Mouse (Mus musculus) heart, adult 2 months (tissue): ENCODE measurements around the gene Ino80b. TPM values are rescaled to one million over a fixed set of nuclear protein-coding genes. Genes with fewer than 3 reads are reported as not detected.

Source experiments
- DNase-seq, 2 experiments: peaks; one replicate each; pipeline ENCODE4 v3.0.0; 2021
- H3K27ac ChIP-seq: fragments of 200-600 bp; 2 replicates; pipeline ENCODE4 v1.8.1; 2022
- H3K27me3 ChIP-seq: fragments of 200-500 bp; 2 replicates; pipeline ENCODE4 v1.6.1; 2012; ENCODE audit warnings: mild to moderate bottlenecking, low read length, inconsistent platforms, mixed read lengths; ENCODE audit not compliant: control insufficient read depth, insufficient read depth
- H3K36me3 ChIP-seq: fragments of 200-500 bp; 2 replicates; pipeline ENCODE4 v1.6.1; 2012; ENCODE audit warnings: low read length, inconsistent platforms; ENCODE audit not compliant: control insufficient read depth, insufficient read depth
- H3K4me1 ChIP-seq: fragments of 200-500 bp; 2 replicates; pipeline ENCODE4 v1.6.1; 2011; ENCODE audit warnings: low read length; ENCODE audit not compliant: control insufficient read depth, insufficient read depth
- H3K4me3 ChIP-seq: fragments of 200-600 bp; 2 replicates; pipeline ENCODE4 v1.8.1; 2022
- H3K79me2 ChIP-seq: fragments of 200-500 bp; replicated peaks from 2 replicates; pipeline ENCODE4 v1.6.1; 2012; ENCODE audit warnings: mild to moderate bottlenecking, inconsistent platforms, low read length, moderate library complexity, mixed read lengths; ENCODE audit not compliant: control insufficient read depth, insufficient read depth
- H3K9ac ChIP-seq: fragments of 200-500 bp; 2 replicates; pipeline ENCODE4 v1.6.1; 2012; ENCODE audit warnings: low read depth, mild to moderate bottlenecking, control low read depth, inconsistent platforms, low read length, mixed read lengths
- CTCF ChIP-seq: fragments of 200-600 bp; IDR thresholded peaks from 2 replicates; pipeline ENCODE4 v1.8.1; 2022; ENCODE audit warnings: antibody characterized with exemption, mild to moderate bottlenecking, moderate library complexity
- EP300 ChIP-seq: fragments of 200-500 bp; IDR thresholded peaks from 2 replicates; pipeline ENCODE4 v1.6.1; 2011; ENCODE audit warnings: low read depth, low read length, control low read depth; ENCODE audit not compliant: insufficient read depth
- POLR2A ChIP-seq: fragments of 200-500 bp; IDR thresholded peaks from 2 replicates; pipeline ENCODE4 v1.6.1; 2011; ENCODE audit warnings: mild to moderate bottlenecking, low read depth, low read length, control low read depth; ENCODE audit not compliant: insufficient read depth
- WGBS: fragments of 180-500 bp; shearing (Covaris S2); methylation state at CpG from one replicate; pipeline ENCODE4 v1.1.7; 2018; 5-methylcytosine and 5-hydroxymethylcytosine counted together
- intact Hi-C: fragments of 180-260 bp; cut with DNase I; formaldehyde crosslinking; loops from one replicate; pipeline ENCODE4 v1.15.1; 2025
- polyA plus RNA-seq: library from polyadenylated mRNA; depleted of rRNA; stranded (reverse); fragments of >200 nt; gene quantifications from 2 replicates; pipeline ENCODE4 v1.2.3, GENCODE M21; 2012
- total RNA-seq, 2 experiments: library from RNA; stranded (reverse); gene quantifications; 2 replicates each; pipeline ENCODE4 v1.2.3; 2021

The Ino80b gene
- total and polyA plus RNA-seq, 3 experiments, result 9.5 to 15.1 (median 13.1) TPM

- no peak for DNase-seq
- H3K27ac ChIP-seq, result no peak overlapping the region
- H3K4me1 ChIP-seq, result peaks cover 7% of the 10 kb centered on the region
Observed at GRCm38 (mm10) chr6:83118825-83119733, 6.2 kb downstream of the Ino80b start.

GRCm38 (mm10) chr6:83118369-83118768 is 6.9 kb downstream of the Ino80b start:
- H3K27ac ChIP-seq, result no peak overlapping the region
- H3K36me3 ChIP-seq, result no peaks in the 10 kb centered on the region
- DNase-seq, result no peak
- no peak overlapping the region for H3K9ac ChIP-seq
- H3K79me2 ChIP-seq, result no peaks in the 10 kb centered on the region
- H3K27me3 ChIP-seq, result no peaks in the 10 kb centered on the region
- peaks cover 5% of the 10 kb centered on the region for H3K4me1 ChIP-seq
- 87% methylated on average over 11 of the region's 11 CpGs for WGBS
- intact Hi-C loops, result no loop called here
- no peak for TF ChIP-seq CTCF
- TF ChIP-seq POLR2A, result 0 out of 2 replicates have a peak, but pooled peaks have one; percentile 15
- no peak overlapping the region for H3K4me3 ChIP-seq

More at GRCm38 (mm10) chr6:83118825-83119733, 6.2 kb downstream of the Ino80b start:
- no peaks in the 10 kb centered on the region for H3K27me3 ChIP-seq
- H3K9ac ChIP-seq, result no peak overlapping the region
- H3K4me3 ChIP-seq, result no peak overlapping the region
- intact Hi-C loops, result no loop called here
- TF ChIP-seq CTCF, result no peak
- no peak for TF ChIP-seq EP300
- TF ChIP-seq POLR2A, result no peak
- H3K79me2 ChIP-seq, result no peaks in the 10 kb centered on the region
- 77% methylated on average over 14 of the region's 14 CpGs for WGBS
- H3K36me3 ChIP-seq, result no peaks in the 10 kb centered on the region

GRCm38 (mm10) chr6:83117616-83118015 is 7.6 kb downstream of the Ino80b start:
- intact Hi-C loops, result loop anchor here (2.0 kb wide), 1 partner anchor 41 kb away; no protein-coding TSS in a partner anchor
- no peaks in the 10 kb centered on the region for H3K79me2 ChIP-seq
- no peak overlapping the region for H3K4me3 ChIP-seq
- no peak for TF ChIP-seq POLR2A
- TF ChIP-seq CTCF, result no peak
- TF ChIP-seq EP300, result no peak
- H3K27ac ChIP-seq, result no peak overlapping the region
- 92% methylated on average over 13 of the region's 13 CpGs for WGBS
- H3K36me3 ChIP-seq, result no peaks in the 10 kb centered on the region
- H3K4me1 ChIP-seq, result peaks cover 5% of the 10 kb centered on the region
- H3K27me3 ChIP-seq, result no peaks in the 10 kb centered on the region
- H3K9ac ChIP-seq, result no peak overlapping the region
- no peak for DNase-seq

DNA sequence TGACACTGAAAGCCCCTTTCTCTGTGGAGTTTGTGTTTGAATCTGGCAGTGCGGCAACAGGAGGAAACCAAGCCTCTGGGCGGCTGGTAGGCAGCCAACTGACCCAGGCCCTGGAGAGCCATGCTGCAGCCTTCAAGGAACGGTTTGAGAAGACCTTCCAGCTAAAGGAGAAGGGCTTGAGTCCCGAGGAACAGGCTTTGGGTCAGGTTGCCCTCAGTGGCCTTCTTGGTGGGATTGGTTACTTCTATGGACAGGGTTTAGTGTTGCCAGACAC is 8.1 kb downstream of the Ino80b start:
- Histone ChIP-seq H3K4me3 (no peak overlapping the region), H3K79me2 (no peaks in the 10 kb centered on the region), H3K27me3 (no peaks in the 10 kb centered on the region), H3K36me3 (no peaks in the 10 kb centered on the region), H3K9ac (no peak overlapping the region), H3K4me1 (peaks cover 5% of the 10 kb centered on the region), H3K27ac (no peak overlapping the region)
- WGBS, result 86% methylated on average over 4 of the region's 4 CpGs
- TF ChIP-seq POLR2A (no peak), CTCF (no peak), EP300 (no peak)
- no peak for DNase-seq
- intact Hi-C loops, result loop anchor here (2.0 kb wide), 1 partner anchor 42 kb away; no protein-coding TSS in a partner anchor

DNA sequence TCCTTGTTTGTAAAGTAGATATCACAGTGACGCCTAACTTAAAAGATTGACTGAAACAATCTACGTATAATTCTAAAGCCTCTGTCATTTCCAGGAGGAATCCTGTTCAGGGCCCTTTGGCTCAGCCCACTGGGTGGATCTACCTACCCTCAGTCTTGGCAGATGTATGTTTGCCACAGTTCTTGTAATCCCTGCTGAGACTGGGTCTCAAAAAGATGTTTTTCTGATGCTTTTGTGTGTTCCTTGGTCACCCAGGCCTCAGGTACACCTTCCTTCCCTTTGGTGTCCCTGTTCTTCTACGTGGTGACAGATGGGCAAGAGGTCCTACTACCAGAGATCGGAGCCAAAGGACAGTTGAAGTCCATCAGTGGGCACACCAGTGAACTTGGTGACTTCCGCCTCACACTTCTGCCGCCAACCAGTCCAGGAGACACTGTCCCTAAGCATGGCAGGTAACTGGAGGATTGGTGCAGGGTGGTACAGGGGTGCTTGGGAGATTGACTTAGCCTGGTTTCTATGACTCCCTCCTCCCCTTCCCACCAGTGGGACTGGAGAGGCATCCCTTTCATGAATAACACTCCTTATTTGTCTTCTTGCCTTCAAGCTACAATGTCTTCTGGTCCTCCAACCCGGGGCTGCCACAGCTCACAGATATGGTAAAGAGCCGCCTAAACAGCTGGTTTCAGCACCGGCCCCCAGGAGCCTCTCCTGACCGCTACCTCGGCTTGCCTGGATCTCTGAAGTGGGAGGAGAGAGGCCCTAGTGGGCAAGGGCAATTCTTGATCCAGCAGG is 8.7 kb downstream of the Ino80b start:
- DNase-seq, result no peak
- TF ChIP-seq POLR2A (no peak), CTCF (no peak), EP300 (no peak)
- H3K4me3 ChIP-seq, result peak overlapping the region; percentile 90
- H3K79me2 ChIP-seq, result no peaks in the 10 kb centered on the region
- H3K9ac ChIP-seq, result no peak overlapping the region
- no peak overlapping the region for H3K27ac ChIP-seq
- 76% methylated on average over 11 of the region's 11 CpGs for WGBS
- intact Hi-C loops, result loop anchor here (2.0 kb wide), 1 partner anchor 42 kb away; no protein-coding TSS in a partner anchor
- H3K4me1 ChIP-seq, result peaks cover 5% of the 10 kb centered on the region
- H3K27me3 ChIP-seq, result no peaks in the 10 kb centered on the region
- H3K36me3 ChIP-seq, result no peaks in the 10 kb centered on the region
